Mouse (Mus musculus): ENCODE measurements around the gene Mef2a.

GRCm38 (mm10) chr7:67407019-67407418 is 34.4 kb upstream of the Mef2a start:
- TF ChIP-seq ZNF384 (IDR thresholded peaks at IDR 0.05; ENCODE audit: low read depth, low read length) (no peak), ZC3H11A (IDR thresholded peaks at IDR 0.05; ENCODE audit: borderline replicate concordance, low read depth, low read length) (no peak)
